Mouse (Mus musculus): ENCODE measurements around the gene Gabra1. TPM values are rescaled to one million over a fixed set of nuclear protein-coding genes. Genes with fewer than 3 reads are reported as not detected.

Gabra1 gene
- polyA plus RNA-seq, 1 experiment = 0.42 TPM

DNA sequence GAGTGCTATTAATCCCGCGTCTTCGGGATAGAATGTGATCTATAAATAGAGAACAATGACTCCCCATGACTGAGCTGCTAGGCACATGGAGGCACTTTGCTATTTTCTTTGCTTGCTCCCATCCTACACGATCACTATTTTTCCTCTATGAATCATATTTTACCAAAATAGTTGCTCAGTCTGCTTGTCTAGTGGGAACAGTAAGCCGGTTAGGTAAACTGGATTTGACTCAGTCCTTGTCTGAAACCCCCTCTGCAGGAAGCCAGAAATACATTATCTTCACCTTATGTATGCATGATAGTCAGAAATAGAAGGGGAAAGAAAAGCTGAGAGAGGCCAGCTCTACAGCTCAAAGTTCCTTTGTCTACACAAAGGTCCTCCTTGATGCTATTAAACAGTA is 31.3 kb downstream of the Gabra1 start:
- Histone ChIP-seq H3K4me3 (no peak overlapping the region), H3ac (ENCODE audit: control insufficient read depth, insufficient read length) (no peak overlapping the region), H3K79me2 (ENCODE audit: control insufficient read depth, insufficient read depth) (no peaks in the 10 kb centered on the region), H3K4me2 (ENCODE audit: low read depth) (no peak overlapping the region), H3K27me3 (ENCODE audit: control insufficient read depth, insufficient read depth, insufficient read length) (no peaks in the 10 kb centered on the region), H3K36me3 (ENCODE audit: control insufficient read depth, insufficient read depth) (no peaks in the 10 kb centered on the region)
- TF ChIP-seq SRF (IDR thresholded peaks at IDR 0.05; ENCODE audit: control insufficient read depth, insufficient read length, low read depth) = no peak
- no peak for TF ChIP-seq POLR2A (IDR thresholded peaks at IDR 0.05; ENCODE audit: insufficient read length, low read depth)
- TF ChIP-seq USF1 (IDR thresholded peaks at IDR 0.05; ENCODE audit: low read depth) = no peak
- no peak for TF ChIP-seq TCF3 (IDR thresholded peaks at IDR 0.05; ENCODE audit: insufficient read length, low read depth)
- no peak for TF ChIP-seq REST (IDR thresholded peaks at IDR 0.05; ENCODE audit: insufficient read depth, insufficient read length)
- TF ChIP-seq POLR2AphosphoS2 (IDR thresholded peaks at IDR 0.05; ENCODE audit: insufficient read length, low read depth) = no peak
- TF ChIP-seq E2F4 (IDR thresholded peaks at IDR 0.05; ENCODE audit: insufficient read depth) = no peak
- no peak for TF ChIP-seq TCF12 (IDR thresholded peaks at IDR 0.05; ENCODE audit: insufficient read depth, poor library complexity, severe bottlenecking)
- no peak for TF ChIP-seq MAX (IDR thresholded peaks at IDR 0.05; ENCODE audit: low read depth)
- TF ChIP-seq MYOD1 (IDR thresholded peaks at IDR 0.05; ENCODE audit: control insufficient read depth in 1 of 3, insufficient read length in 2 of 3, low read depth in 2 of 3) = no peak
- no peak for TF ChIP-seq CEBPB (IDR thresholded peaks at IDR 0.05; ENCODE audit: insufficient read depth, poor library complexity, severe bottlenecking)
- TF ChIP-seq MYOG (IDR thresholded peaks at IDR 0.05; ENCODE audit: control insufficient read depth in 1 of 3, insufficient read depth in 1 of 3, insufficient read length in 2 of 3, low read depth in 2 of 3) = no peak

DNA sequence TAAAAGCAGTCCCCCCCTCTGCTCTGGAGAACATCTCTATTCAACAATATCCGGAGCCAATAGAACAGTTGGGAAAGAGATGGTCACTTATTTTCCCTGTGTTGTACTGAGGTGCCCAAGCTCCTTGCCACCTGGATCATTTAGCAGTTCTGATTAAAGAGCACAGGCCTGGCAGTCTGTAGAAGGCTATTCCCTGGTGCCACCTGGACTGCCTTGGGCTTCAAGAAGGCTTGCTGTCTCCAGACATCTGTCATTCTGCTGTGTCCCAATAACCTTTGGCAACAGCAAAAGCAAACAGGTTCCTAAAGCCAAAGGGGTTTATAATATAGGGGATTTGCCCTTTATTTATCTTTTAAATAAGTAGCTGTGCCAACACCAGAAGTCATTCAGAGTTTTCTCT is 65.8 kb downstream of the Gabra1 start:
- Histone ChIP-seq H3K27me3 (ENCODE audit: control insufficient read depth, insufficient read depth, insufficient read length) (no peaks in the 10 kb centered on the region), H3ac (ENCODE audit: control insufficient read depth, insufficient read length) (no peak overlapping the region), H3K4me3 (no peak overlapping the region), H3K79me2 (ENCODE audit: control insufficient read depth, insufficient read depth) (no peaks in the 10 kb centered on the region), H3K36me3 (ENCODE audit: control insufficient read depth, insufficient read depth) (no peaks in the 10 kb centered on the region), H3K4me2 (ENCODE audit: low read depth) (no peak overlapping the region)
- TF ChIP-seq E2F4 (IDR thresholded peaks at IDR 0.05; ENCODE audit: insufficient read depth) (no peak), CEBPB (IDR thresholded peaks at IDR 0.05; ENCODE audit: insufficient read depth, poor library complexity, severe bottlenecking) (no peak), USF1 (IDR thresholded peaks at IDR 0.05; ENCODE audit: low read depth) (no peak), TCF12 (IDR thresholded peaks at IDR 0.05; ENCODE audit: insufficient read depth, poor library complexity, severe bottlenecking) (no peak), SRF (IDR thresholded peaks at IDR 0.05; ENCODE audit: control insufficient read depth, insufficient read length, low read depth) (no peak), MAX (IDR thresholded peaks at IDR 0.05; ENCODE audit: low read depth) (no peak), REST (IDR thresholded peaks at IDR 0.05; ENCODE audit: insufficient read depth, insufficient read length) (no peak), MYOG (IDR thresholded peaks at IDR 0.05; ENCODE audit: control insufficient read depth in 1 of 3, insufficient read depth in 1 of 3, insufficient read length in 2 of 3, low read depth in 2 of 3) (no peak), POLR2A (IDR thresholded peaks at IDR 0.05; ENCODE audit: insufficient read length, low read depth) (no peak), MYOD1 (IDR thresholded peaks at IDR 0.05; ENCODE audit: control insufficient read depth in 1 of 3, insufficient read length in 2 of 3, low read depth in 2 of 3) (no peak)

DNA sequence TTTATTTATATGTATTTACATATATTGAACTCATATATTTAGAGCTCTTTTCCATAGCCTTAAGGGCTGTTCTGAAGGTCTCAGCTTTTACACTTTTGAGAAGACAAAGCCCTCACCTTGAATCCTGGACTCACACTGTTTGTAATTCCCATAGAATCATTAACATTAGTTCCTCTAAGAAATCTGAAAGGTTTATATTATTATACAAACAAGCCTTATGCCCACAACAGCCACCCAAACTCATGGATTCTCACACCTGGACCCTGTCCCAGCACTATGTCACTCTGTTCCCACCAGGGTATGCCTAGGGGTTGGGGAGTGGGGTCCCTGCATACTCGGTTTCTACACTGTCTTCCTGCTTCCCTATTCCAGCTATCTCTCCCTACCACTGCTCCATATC is 72.7 kb downstream of the Gabra1 start:
- Histone ChIP-seq H3K36me3 (ENCODE audit: control insufficient read depth, insufficient read depth) (no peaks in the 10 kb centered on the region), H3ac (ENCODE audit: control insufficient read depth, insufficient read length) (no peak overlapping the region), H3K4me3 (no peak overlapping the region), H3K79me2 (ENCODE audit: control insufficient read depth, insufficient read depth) (no peaks in the 10 kb centered on the region), H3K4me2 (ENCODE audit: low read depth) (no peak overlapping the region), H3K27me3 (ENCODE audit: control insufficient read depth, insufficient read depth, insufficient read length) (no peaks in the 10 kb centered on the region)
- no peak for TF ChIP-seq TCF12 (IDR thresholded peaks at IDR 0.05; ENCODE audit: insufficient read depth, poor library complexity, severe bottlenecking)
- no peak for TF ChIP-seq MAX (IDR thresholded peaks at IDR 0.05; ENCODE audit: low read depth)
- no peak for TF ChIP-seq E2F4 (IDR thresholded peaks at IDR 0.05; ENCODE audit: insufficient read depth)
- TF ChIP-seq MYOG (IDR thresholded peaks at IDR 0.05; ENCODE audit: control insufficient read depth in 1 of 3, insufficient read depth in 1 of 3, insufficient read length in 2 of 3, low read depth in 2 of 3) = no peak

DNA sequence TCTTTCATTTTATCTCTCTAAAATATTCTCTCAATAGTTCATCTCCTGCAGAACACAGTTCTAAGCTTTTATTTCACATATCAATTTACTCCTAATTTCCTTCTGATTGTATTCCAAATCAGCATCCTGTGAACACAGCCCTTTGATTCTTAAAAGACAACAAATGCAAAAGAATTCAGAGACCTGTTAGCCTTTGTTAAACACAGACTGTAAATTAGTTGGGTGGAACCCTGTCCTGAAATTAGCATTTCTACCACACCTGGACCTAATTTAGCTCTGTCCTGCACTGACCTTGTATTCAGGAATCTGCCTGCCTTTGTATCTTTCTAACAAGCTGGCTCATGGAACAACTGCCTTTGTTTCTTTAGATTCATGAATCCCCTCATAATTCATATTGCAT is 73.1 kb downstream of the Gabra1 start:
- Histone ChIP-seq H3K27me3 (ENCODE audit: control insufficient read depth, insufficient read depth, insufficient read length) (no peaks in the 10 kb centered on the region), H3K79me2 (ENCODE audit: control insufficient read depth, insufficient read depth) (no peaks in the 10 kb centered on the region), H3K4me3 (no peak overlapping the region), H3K4me2 (ENCODE audit: low read depth) (no peak overlapping the region), H3K36me3 (ENCODE audit: control insufficient read depth, insufficient read depth) (no peaks in the 10 kb centered on the region), H3ac (ENCODE audit: control insufficient read depth, insufficient read length) (no peak overlapping the region)
- TF ChIP-seq E2F4 (IDR thresholded peaks at IDR 0.05; ENCODE audit: insufficient read depth) (no peak), TCF12 (IDR thresholded peaks at IDR 0.05; ENCODE audit: insufficient read depth, poor library complexity, severe bottlenecking) (no peak), TCF3 (IDR thresholded peaks at IDR 0.05; ENCODE audit: insufficient read length, low read depth) (no peak), USF1 (IDR thresholded peaks at IDR 0.05; ENCODE audit: low read depth) (no peak), SRF (IDR thresholded peaks at IDR 0.05; ENCODE audit: control insufficient read depth, insufficient read length, low read depth) (no peak), MYOG (IDR thresholded peaks at IDR 0.05; ENCODE audit: control insufficient read depth in 1 of 3, insufficient read depth in 1 of 3, insufficient read length in 2 of 3, low read depth in 2 of 3) (no peak), REST (IDR thresholded peaks at IDR 0.05; ENCODE audit: insufficient read depth, insufficient read length) (no peak), MAX (IDR thresholded peaks at IDR 0.05; ENCODE audit: low read depth) (no peak)

DNA sequence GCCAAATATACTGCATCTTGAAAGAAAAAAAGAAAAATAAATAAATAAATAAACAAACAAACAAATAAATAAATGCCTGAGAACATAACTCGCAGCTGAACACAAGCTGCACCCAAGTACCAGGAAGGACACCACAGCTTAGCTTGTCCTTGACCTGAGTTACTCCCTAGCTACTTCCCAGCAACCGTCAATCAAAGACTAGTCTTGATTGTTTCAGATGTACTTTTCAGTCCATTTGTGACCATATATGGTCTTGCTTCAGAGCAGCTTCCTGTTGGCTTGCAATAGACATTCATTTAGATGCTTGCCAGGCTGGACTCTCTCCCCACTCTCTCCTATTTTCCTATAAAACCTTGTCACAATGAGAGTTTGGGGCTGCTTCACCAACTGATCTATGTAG is 87.2 kb downstream of the Gabra1 start:
- Histone ChIP-seq H3K36me3 (ENCODE audit: control insufficient read depth, insufficient read depth) (no peaks in the 10 kb centered on the region), H3ac (ENCODE audit: control insufficient read depth, insufficient read length) (no peak overlapping the region), H3K27me3 (ENCODE audit: control insufficient read depth, insufficient read depth, insufficient read length) (no peaks in the 10 kb centered on the region), H3K4me2 (ENCODE audit: low read depth) (no peak overlapping the region), H3K79me2 (ENCODE audit: control insufficient read depth, insufficient read depth) (no peaks in the 10 kb centered on the region), H3K4me3 (no peak overlapping the region)
- TF ChIP-seq MYOG (IDR thresholded peaks at IDR 0.05; ENCODE audit: control insufficient read depth in 1 of 3, insufficient read depth in 1 of 3, insufficient read length in 2 of 3, low read depth in 2 of 3) (no peak), CEBPB (IDR thresholded peaks at IDR 0.05; ENCODE audit: insufficient read depth, poor library complexity, severe bottlenecking) (no peak), REST (IDR thresholded peaks at IDR 0.05; ENCODE audit: insufficient read depth, insufficient read length) (no peak), POLR2A (IDR thresholded peaks at IDR 0.05; ENCODE audit: insufficient read length, low read depth) (no peak), TCF3 (IDR thresholded peaks at IDR 0.05; ENCODE audit: insufficient read length, low read depth) (no peak), TCF12 (IDR thresholded peaks at IDR 0.05; ENCODE audit: insufficient read depth, poor library complexity, severe bottlenecking) (no peak), MAX (IDR thresholded peaks at IDR 0.05; ENCODE audit: low read depth) (no peak), E2F4 (IDR thresholded peaks at IDR 0.05; ENCODE audit: insufficient read depth) (no peak), POLR2AphosphoS2 (IDR thresholded peaks at IDR 0.05; ENCODE audit: insufficient read length, low read depth) (no peak), MYOD1 (IDR thresholded peaks at IDR 0.05; ENCODE audit: control insufficient read depth in 1 of 3, insufficient read length in 2 of 3, low read depth in 2 of 3) (no peak), USF1 (IDR thresholded peaks at IDR 0.05; ENCODE audit: low read depth) (no peak), SRF (IDR thresholded peaks at IDR 0.05; ENCODE audit: control insufficient read depth, insufficient read length, low read depth) (no peak)

Data from myocyte (in vitro differentiated cells).